Mouse (Mus musculus): ENCODE data around the gene Cald1.

Gene Cald1

DNA sequence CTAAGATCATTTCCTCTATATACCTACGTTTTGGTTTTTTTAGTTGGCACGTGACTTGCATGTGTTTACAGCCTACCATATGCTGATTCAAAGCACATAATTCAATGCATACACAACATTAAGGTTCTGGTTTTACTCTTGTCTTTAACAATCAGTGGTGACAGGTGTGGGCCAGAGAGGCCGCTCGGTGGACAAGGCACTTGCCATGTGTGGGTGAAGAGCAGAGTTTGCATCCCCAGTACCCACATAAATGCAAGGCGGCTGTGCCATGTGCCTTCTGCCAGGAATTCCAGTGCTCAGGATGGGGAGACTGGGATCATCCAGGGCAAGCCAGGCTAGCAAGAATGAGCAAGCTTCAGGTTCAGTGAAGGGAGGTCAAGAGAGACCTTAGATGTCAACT lies 14.8 kb downstream of the Cald1 start:
- in situ Hi-C loops (cut with MboI) = no loop called here

DNA sequence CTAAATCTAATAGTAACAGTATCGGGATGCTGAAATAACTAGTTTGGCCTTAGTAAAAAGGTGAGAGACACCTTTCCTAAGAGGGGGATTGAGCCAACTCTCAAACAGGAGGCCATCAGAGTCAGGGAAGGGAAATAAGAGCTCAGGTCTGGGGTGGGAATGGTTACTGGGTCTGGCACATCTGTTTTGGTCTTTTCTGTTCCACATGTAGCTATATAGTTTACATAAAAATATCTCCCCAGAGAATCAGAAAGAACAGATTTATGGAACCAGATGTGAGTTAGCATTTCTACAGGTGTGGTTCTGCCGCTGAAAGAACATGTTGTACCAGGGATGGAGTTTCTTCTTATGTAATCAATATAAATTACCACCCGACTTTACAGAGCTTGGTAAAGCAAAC lies 17.1 kb downstream of the Cald1 start:
- in situ Hi-C loops (cut with MboI) = no loop called here

DNA sequence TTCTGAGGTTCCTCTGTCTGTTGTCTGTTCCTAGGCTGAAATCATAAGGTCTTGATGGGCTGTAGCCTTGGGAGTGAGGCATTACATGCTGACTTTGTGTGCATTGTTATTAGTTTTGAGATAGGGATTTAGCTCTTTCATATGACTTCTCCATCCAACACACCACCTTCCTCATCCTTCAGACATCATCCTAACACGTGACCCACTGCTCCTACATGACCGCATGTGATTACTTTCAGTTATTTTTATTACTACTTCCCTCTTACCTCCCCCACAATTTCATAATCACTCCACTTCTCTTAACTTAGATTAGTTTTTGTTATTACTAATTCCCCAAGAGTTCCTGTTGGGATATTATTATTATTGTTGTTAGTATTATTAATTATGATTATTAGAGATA lies 21.2 kb downstream of the Cald1 start:
- in situ Hi-C loops (cut with MboI) = no loop called here

DNA sequence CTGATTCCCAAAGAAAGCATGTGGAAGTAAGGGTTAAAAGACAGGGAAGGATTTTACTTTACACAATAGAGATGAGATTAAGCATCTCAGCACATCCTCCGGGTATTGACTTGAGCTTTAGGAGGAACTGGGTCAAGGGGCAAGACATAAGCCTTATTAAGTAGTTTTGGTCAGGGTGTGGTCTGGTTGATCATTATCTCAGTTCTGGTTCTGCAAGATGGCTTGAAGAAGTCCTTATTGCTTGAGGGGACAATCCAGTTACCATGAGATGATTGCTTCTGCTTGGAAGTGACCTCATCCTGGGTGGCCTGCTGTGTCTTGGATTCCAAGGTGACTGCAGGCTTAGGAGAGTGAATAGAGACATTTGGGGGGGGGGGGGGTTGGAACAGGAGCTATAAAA lies 21.9 kb downstream of the Cald1 start:
- in situ Hi-C loops (cut with MboI) = no loop called here

DNA sequence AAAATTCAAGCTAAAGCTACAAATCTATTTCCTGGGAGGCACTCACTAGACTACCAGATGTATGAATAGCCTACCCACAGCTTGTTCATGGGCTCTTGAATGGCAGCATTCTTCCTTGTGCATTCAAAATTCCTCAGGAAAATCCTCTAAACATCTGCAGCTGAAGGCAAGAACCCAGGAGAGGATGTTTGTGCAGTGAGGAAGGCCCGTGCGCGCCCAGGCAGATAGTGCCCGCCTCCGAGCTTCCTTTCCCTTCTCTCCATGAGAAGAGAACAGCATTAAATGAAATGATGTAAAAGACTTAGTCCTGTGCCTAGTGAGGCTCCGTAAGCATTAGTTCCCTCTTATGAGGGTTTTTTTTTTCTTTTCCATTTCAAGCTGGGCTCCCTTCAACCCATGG lies 24.6 kb downstream of the Cald1 start:
- in situ Hi-C loops (cut with MboI) = no loop called here

DNA sequence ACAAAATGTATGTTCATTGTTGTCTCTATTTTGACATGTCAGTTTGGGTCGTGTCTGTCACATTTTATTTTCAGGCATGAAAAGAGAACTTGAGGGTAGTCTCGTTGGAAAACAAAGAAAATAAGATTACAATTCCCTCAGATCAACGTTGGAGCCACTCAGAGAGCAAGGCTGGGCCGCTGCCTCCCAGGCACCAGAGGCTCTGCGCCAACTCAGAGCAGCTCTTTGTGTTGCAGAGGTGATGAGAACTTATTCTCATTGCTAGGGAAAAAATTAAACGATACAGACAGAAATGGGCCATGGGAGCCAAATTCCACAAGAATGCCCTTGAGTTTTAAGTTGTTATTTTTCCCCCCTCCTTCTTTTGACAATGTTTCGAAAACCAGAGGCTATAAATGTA lies 25.0 kb downstream of the Cald1 start:
- in situ Hi-C loops (cut with MboI) = no loop called here

DNA sequence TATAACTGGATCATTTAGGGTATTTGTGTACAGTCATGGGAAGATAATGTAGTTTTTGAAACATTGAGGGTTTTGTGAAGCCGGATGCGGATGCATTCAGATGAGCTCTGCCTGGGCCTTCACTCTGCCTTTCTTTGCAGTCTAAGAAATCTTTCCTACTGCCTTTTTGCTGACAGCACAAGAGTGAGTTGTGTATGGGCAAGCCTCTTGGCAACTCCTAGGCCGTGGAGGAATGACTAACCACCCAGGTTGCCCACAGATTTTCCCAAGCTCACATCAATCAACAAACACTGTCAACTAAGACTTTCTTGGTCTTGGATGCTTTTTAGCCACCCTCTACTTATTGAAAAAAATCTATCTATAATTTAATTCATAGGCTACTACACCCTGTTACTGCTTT lies 26.2 kb downstream of the Cald1 start:
- in situ Hi-C loops (cut with MboI) = no loop called here

DNA sequence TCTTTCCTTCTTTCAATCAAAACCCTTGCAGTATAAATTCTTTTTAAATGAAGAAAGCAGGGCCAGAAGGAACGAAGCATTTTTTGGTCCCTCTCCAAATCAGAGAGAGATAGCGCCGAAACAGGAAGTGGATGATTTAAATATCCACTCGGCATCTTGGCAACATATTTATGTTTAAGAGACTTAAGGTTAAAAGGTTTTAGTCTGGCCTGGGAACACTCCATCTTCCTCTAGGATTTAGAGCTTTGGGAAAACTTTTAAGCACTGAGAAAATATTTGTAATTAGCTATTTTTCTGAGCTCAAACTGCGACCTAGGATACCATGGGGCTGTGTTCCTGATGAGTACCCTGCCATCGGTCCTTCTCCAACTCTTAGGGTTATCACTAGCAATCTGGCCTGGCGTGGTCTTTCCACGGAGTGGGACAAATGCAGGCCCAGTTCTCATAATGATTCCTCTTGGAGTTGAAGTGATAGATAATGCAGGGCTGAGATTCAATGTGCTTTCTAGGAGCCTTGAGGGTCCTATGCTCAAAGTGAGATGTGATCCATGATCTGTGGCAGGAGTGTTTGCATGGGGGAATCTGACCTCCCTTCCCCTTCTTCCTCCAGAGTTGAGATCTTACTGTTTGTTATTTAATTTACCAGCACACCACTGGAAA lies 28.4 kb downstream of the Cald1 start:
- in situ Hi-C loops (cut with MboI) = no loop called here

DNA sequence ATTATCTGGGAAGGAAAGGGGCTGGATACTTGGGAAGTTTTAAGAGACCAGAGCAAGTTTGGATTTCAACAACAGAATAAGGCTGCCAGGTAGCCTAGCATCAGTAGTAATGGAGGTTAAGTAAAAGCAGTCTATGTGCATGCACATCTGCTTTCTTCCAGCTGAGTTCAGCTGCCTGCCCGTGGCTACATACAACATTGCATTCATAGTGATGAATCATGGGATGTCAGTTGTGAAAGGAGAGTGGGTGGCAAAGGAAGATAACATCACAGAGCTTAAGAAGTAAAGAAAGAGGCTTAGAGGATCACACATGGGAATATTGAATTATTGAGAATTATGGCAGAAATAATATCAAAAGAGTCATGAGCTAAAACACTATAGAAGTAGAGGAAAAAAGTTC lies 29.8 kb downstream of the Cald1 start:
- in situ Hi-C loops (cut with MboI) = no loop called here

DNA sequence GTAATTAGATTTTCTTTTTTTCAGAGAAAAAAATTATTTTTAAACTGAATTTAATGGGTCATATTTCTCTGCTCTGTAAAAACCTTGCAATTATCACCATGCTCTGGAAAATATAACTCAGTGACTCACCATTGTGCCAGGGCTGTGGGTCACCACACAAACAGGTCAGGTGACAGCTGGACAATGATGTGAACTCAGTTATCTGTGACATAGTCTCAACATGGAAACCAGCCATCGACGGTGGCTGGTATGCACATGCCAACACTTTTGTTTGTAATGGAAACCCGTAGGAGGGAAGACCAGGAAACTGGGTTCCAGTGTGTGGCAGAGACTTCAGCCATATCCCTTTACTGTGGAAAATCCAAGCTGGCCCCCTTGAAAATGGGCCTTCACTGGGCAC lies 35.5 kb downstream of the Cald1 start:
- in situ Hi-C loops (cut with MboI) = no loop called here

DNA sequence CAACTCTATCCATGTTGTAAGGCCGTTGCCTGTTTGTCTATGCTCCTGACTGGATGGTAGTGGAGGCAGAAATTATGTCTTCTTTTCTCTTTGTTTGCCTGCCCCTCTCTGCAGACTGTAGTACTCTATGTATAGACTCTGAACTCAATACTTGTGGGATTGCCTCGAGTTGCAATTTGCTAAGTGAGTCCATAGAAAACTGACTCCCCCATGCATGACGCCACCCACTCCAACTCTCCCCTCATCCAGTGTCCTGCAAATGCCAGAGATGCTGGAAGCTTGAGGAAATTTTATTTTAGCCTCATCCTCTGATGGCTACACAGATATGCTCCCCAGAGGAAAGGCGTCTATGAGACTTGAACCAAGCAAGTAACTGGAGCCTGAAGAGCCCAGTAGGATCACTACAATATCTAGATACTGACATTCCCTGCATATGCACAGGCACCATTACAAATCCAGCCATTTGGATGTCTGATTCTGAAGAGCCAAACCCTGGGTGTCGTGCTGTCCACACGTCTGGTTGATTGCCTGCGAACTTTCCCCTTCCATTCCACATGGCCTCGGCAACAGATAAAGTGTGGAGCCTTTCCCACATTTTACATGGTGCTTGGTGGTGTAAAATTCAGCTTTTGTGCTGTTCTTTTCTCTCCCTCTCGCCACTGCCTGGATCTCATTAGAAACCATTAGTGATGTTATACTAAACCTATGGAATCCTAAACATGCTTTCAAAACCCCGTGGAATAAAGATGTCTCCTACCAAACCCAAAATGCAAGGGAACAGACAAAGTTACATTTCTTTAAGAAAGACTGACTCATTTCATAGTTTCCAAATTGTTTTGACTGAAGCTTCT lies 39.5 kb downstream of the Cald1 start:
- in situ Hi-C loops (cut with MboI) = no loop called here

DNA sequence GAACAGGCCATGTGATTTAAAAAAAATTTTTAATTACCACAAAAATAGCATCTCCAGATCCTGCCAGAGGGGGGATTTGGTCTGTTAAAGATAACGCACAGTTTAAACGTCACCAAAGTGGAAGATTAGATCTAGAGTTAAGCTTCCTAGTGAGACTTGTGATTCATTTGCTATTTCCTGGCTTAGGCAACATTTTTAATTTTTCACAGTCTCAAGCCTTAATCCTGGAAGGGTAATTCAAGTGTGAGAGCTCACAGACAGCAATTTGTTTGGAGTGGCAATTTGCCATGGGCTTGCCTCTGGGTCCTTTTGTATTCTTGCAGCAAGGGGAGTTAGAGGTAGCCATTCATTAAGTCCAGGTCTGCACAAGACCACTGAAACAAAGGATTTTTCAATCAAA lies 40.4 kb downstream of the Cald1 start:
- in situ Hi-C loops (cut with MboI) = no loop called here

DNA sequence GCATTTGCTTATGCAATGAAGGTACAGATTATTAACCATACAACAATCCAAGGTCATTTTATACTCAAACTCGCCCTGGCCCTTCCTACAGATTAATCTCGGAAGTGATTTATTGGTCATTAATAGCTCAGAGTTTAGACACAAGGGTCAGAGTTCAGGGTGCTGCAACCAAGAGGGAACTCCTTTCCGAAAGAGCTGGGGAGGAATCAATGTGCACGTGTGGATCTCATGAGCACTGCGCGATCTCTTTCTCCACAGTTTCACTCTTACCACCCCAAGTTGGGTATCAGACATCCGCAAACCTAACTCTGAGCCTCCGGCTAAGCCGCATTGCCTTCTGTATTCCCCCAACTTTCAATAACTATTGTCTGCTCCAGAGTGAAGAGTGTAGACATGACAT lies 41.9 kb downstream of the Cald1 start:
- in situ Hi-C loops (cut with MboI) = no loop called here

DNA sequence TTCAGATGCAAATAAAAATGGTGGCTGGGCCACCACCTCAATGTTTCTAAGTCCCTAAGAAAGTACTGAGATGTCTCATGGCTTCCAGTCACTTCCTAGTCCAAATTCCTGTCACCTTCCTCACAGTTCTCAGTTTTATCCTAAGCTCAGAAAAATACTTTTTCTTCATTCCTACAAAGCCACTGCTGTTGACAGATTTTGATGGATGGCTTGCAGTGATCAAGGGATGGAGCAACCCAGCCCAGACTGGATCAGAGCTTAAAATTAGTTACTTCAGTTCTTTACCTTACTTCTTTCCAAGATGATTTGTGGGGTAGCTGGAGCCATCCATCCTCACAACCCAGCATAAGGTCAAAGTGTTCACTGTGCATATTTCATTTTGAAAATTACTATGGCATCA lies 42.8 kb downstream of the Cald1 start:
- in situ Hi-C loops (cut with MboI) = no loop called here

DNA sequence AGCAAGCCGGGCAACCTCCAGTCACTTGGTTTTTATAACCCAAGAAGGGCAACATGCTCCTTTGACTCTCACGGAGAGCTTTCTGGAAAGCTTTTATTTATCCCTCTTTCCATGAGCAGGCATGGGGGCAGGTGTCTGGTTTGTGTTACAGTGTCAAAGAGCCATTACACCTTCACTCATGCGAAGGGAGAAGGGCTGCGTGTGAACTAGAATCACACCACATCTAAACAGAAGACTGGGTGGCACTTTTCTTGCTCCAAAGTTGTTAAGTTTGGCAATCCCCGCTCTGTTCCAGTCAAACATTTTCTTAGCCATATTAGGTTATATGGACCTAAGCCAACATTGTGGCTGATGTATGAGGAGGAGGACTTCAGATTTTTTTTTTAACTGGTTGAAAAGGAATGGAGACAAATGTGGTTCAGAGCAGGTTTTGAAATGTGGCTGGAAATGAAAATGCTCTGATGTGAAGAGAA lies 43.8 kb downstream of the Cald1 start:
- in situ Hi-C loops (cut with MboI) = no loop called here

DNA sequence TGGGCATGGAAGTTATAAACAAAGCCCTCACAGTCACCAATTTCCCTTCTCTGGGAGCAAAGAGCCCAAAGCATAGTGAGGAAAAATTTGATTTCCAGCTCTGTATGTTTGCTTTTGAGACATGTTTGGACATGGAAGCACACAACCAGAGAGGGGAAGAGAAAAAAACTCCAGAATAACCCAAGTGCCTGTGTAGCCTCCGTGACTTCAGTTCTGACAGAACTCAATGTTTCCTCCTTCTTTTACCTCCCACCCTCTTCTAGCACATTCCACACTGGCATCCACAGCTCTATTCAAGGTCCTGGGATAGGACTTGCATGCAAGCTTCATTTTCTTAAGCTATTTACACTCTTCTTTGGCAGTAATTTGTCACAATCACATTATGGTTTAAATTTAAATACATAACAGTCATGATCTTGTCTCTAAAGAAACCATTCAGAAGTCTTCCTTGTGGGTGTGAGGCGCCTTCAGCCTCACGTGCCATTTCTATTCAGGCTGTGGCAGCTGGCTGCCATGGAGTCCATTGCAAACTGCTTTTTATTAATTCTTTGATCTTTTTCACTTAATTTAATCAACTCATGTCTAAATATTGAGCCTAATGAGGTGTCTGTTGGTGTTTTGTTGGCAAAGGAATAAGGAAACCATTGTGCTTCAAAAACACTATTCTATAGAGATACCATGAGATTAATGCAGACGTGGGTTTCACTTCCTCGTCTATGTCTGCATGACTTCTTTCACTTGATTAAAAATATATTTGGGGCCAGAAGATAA lies 49.9 kb downstream of the Cald1 start:
- in situ Hi-C loops (cut with MboI) = no loop called here

DNA sequence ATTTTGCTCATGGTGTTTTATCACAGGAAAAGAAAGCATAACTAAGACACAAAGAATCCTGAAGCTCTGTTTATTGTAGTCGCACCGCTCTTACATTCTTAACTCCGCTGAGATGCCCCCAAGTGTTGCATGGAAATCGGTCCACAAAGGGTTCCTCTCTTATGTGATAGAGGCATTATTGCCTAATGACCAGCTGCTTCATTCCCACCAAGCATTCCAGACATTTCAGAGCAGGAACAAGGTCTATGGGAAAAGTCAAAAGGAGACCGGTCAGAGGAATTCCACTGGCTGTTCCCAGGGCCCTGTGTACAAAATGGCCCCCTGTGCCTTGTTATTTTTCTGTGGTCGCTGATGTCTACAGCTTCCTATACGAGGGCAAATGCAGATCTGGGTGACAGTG lies 53.0 kb downstream of the Cald1 start:
- in situ Hi-C loops (cut with MboI) = no loop called here

DNA sequence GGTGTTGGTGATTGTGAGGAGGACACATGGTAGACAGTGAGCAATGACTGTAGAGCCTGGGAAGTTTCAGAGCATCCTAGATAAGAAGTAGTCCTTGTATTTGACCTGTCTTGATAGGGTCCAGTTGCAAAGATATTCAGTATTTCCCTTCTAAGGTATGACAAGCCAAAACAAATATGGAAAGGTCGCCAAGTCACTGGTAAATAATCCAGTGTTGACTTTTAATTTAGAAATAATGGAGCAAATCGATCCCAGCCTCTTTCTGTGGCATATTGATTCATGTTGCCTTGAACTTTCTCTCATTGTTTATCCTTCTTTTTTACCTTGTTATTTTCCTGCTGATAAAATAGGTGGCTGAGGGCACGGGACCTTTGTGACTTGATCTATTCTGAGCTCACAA lies 57.4 kb downstream of the Cald1 start:
- in situ Hi-C loops (cut with MboI) = no loop called here

DNA sequence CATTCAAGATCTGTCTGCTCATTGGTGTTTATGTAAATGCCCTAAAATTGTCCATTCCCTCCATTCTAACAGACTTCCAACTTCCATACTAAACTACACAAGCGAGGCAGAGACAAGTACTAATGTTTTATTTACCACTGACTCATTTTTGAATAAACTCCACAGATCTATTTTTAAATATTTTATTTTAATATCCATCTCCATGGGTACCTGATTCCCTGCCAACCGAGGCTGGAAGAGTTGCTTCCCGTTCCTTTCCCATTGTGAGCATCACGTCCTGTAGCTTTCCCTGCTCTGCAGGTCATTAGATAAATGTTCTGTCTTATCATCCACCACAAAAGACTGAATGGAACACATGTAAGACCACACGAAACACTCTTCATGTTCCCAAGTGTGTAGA lies 60.5 kb downstream of the Cald1 start:
- in situ Hi-C loops (cut with MboI) = no loop called here

DNA sequence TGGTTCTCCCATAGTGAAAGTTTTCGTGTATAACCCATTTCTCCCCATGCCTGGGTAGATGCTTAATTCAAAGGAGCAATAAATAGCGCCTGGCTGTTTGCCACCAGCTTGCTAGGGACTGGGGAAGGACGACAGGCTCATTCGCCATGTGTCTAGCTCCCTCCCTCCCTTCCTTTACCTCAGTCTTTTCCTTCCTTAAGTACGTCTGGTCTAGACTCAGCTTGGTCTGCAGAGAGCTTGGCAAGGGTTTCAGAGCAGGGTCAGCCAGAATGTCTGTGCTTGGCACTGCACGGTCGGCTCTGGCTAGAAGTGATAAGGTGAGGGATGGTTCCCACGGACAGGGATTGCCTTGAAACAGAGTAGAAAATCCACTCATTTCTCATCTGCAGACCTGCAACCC lies 62.4 kb downstream of the Cald1 start:
- in situ Hi-C loops (cut with MboI) = no loop called here

DNA sequence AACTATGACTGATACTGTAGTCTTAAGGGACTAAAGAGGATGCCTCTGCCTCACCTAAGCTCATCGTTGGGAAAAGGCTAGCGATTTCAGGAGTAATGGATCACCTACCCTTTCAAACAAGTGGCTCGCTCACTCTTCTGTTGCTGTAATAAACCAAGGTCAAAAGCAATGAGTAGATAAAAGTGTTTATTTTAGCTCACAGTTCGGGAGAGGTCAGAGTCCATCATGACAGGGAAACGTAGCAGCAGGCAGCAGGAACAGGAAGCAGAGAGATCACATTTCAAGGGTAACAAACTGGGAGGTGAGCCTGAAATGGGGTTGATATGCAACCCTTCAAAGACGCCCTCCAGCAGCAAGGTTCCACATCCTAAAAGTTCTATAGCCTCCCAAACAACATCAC lies 64.3 kb downstream of the Cald1 start:
- in situ Hi-C loops (cut with MboI) = no loop called here

DNA sequence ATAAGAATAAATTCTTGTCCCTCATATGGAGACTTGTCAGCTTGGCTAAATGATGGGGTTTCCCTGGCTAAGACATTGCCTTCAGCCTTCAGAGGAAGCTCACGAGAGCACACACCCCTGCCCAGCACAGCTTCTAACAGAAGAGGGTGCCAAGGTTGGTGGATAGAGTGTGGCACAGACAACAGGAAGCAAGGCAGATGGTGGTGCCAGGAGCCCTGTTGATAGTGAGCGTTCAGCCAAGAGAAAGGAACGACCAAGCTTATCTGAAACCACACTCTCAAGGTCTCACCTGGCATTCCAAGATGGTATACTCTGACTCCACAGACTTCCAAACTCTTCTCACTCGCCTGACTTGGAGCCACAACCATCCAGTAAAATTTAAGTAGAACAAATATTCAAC lies 66.0 kb downstream of the Cald1 start:
- in situ Hi-C loops (cut with MboI) = no loop called here

DNA sequence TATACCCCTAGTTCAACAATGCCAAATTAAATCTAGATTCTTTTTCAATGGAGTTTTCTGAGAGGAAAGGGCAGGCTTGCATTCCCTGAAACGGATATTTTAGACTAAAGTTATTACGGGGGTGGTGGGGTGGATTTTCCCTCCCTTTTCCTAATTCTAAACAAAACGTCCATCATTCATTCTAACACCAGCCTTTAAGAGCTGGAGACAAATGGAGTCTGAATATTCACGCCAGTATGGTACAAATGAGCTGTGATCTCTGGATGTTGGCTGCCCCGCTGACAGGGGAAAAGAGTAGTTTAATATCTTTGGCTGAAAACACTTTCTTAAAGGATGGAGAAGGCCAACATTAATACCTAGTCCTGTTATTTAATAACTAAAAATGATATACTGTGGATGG lies 66.4 kb downstream of the Cald1 start:
- in situ Hi-C loops (cut with MboI) = no loop called here
